Mouse (Mus musculus): Measurements from ENCODE around the gene Pde3a.

GRCm38 (mm10) chr6:141301750-141302748, 53.0 kb downstream of the Pde3a start:
- TF ChIP-seq FOSL1 (IDR thresholded peaks at IDR 0.05; ENCODE audit: insufficient read depth, low read length, poor library complexity, severe bottlenecking) (no peak), CTCF (IDR thresholded peaks at IDR 0.05; ENCODE audit: control insufficient read depth, insufficient read depth, insufficient read length) (no peak), MAX (IDR thresholded peaks at IDR 0.05) (no peak), USF1 (IDR thresholded peaks at IDR 0.05; ENCODE audit: low read depth) (no peak), CEBPB (IDR thresholded peaks at IDR 0.05; ENCODE audit: low read depth) (no peak), MYOG (IDR thresholded peaks at IDR 0.05; ENCODE audit: control insufficient read depth, extremely low read depth, insufficient read length) (no peak), MYOD1 (IDR thresholded peaks at IDR 0.05; ENCODE audit: control insufficient read depth, insufficient read length, low read depth) (no peak)
